Mouse (Mus musculus) B cell, adult 2 months (primary cell): ENCODE data around the gene Gprc5c.
A peak's percentile ranks its signal among the peaks of the same experiment; 100 is the strongest.

Experiments used
- DNase-seq, 2 experiments: peaks; one replicate each; pipeline ENCODE4 v3.0.0; 2022

Gprc5c gene

DNA sequence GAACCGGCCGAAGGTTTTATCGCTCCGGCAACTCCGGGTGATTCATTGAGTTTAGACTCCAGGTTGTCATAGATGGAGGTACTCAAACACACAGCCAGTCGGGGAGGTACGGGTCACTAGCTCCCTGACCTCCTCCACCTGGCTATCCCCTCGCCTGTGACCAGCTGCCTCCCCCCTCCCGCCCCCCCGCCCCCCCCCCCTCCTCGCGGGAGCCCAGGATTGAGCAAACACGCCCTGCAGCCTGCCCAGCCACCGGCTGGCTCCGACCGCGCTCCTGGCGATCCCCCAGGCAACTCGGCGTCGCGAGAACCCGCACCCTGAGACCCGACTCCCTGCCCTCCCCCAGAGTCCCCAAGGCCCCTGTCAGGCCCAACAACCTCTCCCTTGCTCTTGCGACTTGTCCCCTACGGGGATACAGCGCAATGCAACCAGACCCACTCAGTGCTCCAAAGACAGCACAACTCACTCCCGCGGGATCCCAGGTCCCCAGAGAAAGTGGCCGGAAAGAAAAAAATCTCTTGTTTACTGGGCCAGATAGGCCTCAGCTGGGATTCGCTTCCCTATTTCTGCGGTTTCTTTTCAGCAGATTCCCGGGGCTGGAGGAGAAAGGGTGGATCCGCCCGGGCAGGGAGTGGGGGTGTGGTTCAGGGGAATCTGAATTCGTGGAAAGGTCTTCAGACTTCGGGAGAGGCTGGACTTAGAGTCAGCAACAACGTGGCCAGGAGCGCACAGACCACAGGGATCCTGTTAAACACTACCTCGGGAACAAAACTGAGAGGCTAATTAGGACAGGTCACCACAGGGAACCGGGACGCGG is at the start of gene Gprc5c:
Gprc5c (plus strand) TSS at position 701 of the 817 bp plus-strand sequence.
- DNase-seq = no peak

DNA sequence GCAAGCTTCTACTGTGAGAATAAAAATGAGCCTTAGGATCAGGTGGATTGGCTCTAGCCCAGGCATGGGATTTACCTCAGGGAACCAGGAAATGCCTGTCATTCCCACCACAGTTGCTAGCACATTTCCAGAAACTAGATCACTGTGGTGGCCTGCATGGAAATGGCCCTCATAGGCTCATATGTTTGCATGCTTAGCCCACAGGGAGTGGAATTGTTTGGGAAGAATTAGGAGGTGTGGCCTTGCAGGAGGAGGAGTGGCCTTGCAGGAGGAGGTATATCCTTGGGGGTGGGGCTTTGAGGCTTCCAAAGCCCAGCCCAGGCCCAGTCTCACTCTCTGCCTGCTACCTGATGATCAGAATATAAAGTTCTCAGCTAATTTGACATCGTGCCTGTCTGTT is 49.0 kb upstream of the Gprc5c start:
- no peak for DNase-seq

- no peak for DNase-seq
Measured at GRCm38 (mm10) chr11:114802540-114803267, 48.2 kb upstream of the Gprc5c start.

- DNase-seq = no peak
Measured at GRCm38 (mm10) chr11:114803990-114804389, 47.0 kb upstream of the Gprc5c start.

GRCm38 (mm10) chr11:114807025-114807424 is 43.9 kb upstream of the Gprc5c start:
- no peak for DNase-seq

- no peak for DNase-seq
Measured at GRCm38 (mm10) chr11:114807686-114808427, 43.1 kb upstream of the Gprc5c start.

- no peak for DNase-seq
Measured at GRCm38 (mm10) chr11:114809371-114809770, 41.6 kb upstream of the Gprc5c start.

DNA sequence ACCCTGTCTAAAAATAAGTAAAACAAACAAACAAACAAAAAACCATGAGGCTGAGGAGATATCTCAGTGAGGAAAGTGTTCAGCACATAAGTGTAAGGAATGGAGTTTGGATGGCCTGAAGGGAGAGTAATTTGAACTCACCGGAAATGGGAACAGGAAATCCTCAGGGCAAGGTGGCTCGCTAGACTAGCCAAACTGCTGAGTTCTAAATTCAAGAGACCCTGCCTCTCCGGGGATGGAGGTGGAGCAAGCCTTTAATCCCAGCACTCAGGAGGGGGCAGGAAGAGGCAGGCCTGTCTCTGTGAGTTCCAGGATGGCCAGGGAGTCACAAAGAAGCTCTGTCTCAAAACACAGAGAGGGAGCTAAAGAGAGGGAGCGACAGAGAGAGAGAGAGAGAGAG is 40.6 kb upstream of the Gprc5c start:
- no peak for DNase-seq

GRCm38 (mm10) chr11:114812731-114813240 is 38.2 kb upstream of the Gprc5c start:
- peak; percentile 93 to 94 for DNase-seq

DNA sequence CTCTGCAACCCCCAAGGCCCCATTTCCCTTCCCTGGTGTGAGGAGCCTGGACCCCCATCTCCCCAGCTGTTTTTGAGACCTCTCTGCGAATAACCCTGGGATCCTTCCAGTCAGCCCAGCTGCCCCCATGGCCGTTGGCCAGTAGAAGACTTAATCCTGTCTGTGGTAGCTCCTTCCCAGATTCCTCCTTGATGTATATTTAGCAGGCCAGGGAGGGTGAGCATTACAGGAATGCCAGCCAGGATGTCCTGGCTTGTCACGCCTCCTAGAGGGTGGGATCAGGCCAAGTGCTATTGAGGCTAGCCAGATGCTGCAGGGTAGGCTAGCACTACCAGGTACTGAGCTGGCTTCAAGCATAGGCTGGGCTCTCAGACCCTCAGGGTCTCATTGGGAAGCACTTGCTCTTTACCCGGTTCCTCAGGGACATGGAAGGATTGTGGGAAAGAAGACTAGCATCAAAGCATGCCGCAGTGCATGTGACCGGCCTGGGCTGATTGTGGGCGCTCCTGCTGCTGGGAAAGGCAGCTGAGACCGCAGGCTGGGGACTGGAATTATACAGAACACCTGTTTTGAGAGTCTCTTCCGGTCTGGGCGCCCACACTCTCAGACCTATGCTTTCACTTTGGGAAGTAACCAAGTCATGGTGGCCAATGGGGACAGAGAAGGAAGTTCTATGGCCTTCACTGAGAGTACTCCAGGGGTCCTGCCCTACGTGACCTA is 35.9 kb upstream of the Gprc5c start:
- no peak for DNase-seq

GRCm38 (mm10) chr11:114816934-114817333 is 34.0 kb upstream of the Gprc5c start:
- DNase-seq = no peak

DNA sequence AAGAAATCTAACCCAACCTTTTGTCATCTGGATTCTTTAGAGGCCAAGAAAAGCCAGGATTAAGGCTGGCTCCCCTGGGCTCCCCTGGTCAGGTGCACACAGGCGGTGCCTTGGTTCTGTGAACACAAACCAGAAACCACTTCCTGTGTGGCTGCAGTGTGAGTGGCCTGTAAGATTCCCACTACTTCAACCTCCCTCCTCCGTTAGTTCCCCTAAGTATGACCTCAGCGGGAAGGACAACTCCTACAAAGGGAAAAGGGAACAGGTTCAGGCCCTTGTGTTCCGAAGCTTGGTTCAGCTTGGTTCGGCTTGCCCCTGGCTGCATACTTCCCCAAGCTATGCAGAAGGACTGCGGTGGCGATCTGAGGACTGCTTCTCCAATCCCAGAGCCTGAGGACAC is 32.8 kb upstream of the Gprc5c start:
- peak; percentile 21 to 28 for DNase-seq

GRCm38 (mm10) chr11:114819110-114819509 is 31.8 kb upstream of the Gprc5c start:
- no peak for DNase-seq

DNA sequence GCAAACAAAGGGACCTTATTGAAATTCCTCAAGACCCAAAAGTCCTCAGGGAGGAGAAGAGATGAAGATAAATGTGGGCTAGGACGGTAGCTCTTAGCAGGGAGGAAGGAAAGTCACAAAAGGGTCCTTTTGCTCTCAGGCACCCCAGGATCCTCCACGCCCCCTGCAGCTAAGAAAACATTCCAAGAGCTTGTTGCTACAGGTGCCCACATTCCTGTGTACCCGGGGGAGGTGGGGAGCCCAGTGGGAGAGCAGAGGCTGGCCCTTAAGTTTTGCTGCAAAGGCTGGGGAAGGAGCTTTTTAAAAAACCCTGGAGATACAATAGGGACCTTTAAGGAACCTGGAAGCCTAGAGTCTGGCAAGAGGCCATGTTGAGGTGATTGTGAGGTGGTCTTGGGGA is 30.5 kb upstream of the Gprc5c start:
- no peak for DNase-seq

- no peak for DNase-seq
Measured at GRCm38 (mm10) chr11:114821325-114821724, 29.6 kb upstream of the Gprc5c start.

DNA sequence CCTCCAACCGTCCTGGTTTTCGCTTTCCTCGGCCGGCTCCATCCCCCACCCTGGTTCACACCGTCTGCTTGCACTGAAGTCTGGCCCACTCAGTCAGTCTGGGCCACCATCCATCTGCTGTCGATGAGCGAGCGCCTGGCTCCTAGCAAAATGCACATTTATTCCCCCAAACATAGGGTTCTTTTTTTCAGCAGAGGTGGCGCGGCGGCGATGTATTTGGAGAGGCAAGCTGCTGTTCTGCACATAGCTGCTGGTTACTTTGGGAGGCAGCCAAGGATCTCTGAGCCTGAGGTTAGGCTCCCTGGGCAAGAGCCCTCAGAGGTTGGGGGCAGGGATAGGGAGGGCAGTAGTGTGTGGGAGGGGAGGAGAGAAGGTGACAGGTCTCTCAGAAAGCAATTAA is 28.2 kb upstream of the Gprc5c start:
- no peak for DNase-seq

- no peak for DNase-seq
Measured at GRCm38 (mm10) chr11:114823199-114823725, 27.7 kb upstream of the Gprc5c start.

DNA sequence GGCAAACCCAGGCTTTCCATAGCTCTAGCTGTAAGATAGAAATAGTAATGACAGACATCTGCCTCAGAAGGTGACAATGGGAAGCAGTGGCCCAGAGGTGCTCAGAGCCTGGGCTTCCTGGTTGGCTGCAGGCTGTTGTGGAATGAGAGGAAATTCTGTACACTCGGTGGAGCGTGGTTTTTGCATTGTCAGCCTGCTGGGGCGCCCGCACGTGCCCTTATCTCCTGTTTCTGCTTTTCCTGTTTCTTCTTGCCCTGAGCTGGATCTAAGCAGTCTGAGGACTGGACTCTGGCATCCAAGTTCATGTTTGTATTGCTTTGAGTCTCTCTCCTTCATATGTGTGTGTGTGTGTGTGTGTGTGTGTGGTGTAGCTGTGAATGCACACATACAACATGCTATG is 24.3 kb upstream of the Gprc5c start:
- no peak for DNase-seq

DNA sequence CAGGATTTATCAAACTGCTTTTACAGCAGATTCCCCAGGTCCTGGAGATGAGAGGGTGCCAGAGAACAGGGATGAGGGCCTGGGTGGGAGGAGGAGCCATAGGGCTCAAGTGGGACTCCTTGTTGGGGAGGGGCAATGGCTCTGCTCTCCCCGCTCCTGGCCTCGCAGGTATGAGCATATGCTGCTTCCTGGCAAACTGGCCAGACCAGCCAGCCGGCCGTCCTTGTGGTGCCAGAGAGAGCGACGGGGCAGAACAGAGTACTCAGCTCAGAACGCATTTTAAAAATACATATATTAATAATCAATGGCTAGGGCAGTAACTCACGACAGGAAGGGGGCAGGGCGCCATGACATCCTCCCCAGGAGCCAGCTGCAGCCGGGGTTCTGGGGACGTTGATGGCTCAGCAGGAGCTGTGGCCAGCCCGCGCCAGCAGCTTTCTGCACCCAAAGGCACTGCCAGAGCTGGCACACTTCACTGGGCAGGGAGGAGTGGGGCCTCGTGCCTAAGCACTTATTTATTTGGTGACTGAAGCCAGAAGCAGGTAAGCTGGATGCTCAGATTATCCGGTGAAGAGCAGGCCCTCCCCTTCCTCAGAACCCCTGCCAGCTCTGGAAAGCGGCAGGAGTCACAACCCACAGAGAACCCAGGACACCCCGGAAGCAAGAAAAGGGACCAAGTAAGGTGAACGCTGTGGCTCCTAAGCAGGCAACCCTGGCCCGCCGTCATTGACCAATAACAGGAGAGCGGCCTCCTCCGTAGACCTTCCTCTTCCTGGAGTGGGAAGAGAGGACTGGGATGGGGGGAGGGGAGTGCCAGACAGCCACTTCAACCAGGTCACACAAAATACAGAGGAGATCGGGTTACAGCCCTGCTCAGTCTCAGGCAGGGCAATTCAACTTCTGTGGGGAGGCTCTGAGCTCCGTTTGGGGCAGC is 21.2 kb upstream of the Gprc5c start:
- DNase-seq = no peak

GRCm38 (mm10) chr11:114830433-114830773 is 20.5 kb upstream of the Gprc5c start:
- no peak for DNase-seq

DNA sequence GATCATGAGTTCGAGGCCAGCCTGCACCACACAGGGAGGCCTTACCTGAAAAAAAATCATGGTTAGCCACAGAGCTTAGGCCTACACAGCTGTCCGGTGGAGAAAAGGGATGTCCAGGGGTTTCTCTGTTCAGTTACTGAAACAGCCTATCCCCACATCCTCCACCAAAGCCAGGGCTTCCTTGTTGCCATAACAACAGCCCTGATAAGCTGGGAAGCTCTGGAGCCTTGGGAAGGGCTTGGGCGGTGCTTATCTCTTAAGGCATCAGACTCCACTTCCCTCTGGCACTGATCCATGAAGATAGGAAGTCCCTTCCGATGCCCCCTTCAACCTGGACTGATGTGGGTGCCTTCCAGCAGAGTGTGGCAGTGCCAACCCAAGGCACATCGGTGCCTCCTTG is 17.8 kb upstream of the Gprc5c start:
- DNase-seq = no peak
